Comparison of ENCODE assay signal across 8 mouse cellular contexts in genomic region chr10:94945206-94945711, GRCm38 (mm10). TPM values are rescaled to one million over a fixed set of nuclear protein-coding genes. Genes with fewer than 3 reads are reported as not detected.
DNase-seq lines count a peak whose midpoint lies in the region; ATAC-seq and TF ChIP-seq lines count a peak whose summit lies in the region.

No protein-coding gene starts in this region.

- peak overlapping the region; percentile 68 for H3K9ac ChIP-seq in neural tube, embryonic 11.5 days (ENCODE audit: low read length)
- peak overlapping the region; percentile 92 for H3K9ac ChIP-seq in hindbrain, embryonic 13.5 days
- peak overlapping the region; percentile 85 for H3K9ac ChIP-seq in lung, embryonic 16.5 days (ENCODE audit: low read length)
- H3K9ac ChIP-seq in stomach, embryonic 14.5 days (replicated peaks; ENCODE audit: low read depth, low read length) = peak overlapping the region; percentile 53; the same call in 1 of the 2 replicates

- peaks cover 11% of the 10 kb centered on the region for H3K27me3 ChIP-seq in neural tube, embryonic 11.5 days (ENCODE audit: control insufficient read depth, insufficient read depth, low read length)
- 0 out of 2 replicates have a peak, but pooled peaks cover 10% of the 10 kb centered on the region for H3K27me3 ChIP-seq in hindbrain, embryonic 13.5 days
- peaks cover 18% of the 10 kb centered on the region for H3K27me3 ChIP-seq in lung, embryonic 16.5 days (ENCODE audit: control insufficient read depth, insufficient read depth, low read depth, low read length)
- H3K27me3 ChIP-seq in stomach, embryonic 14.5 days (ENCODE audit: control insufficient read depth, insufficient read depth, low read length) = 0 out of 2 replicates have a peak, but pooled peaks cover 6% of the 10 kb centered on the region

- peak; percentile 50 for DNase-seq in neural tube, embryonic 11.5 days (ENCODE audit: low spot score)
- no peak for DNase-seq in neural tube, embryonic 10.5 days (ENCODE audit: extremely low spot score, low spot score)
- DNase-seq in embryo, embryonic 9.5 days (ENCODE audit: extremely low spot score) = peak; percentile 75
- no peak for DNase-seq in frontal cortex, postnatal 14 days (ENCODE audit: low spot score in 2 of 2)

- peak overlapping the region; percentile 81 for H3K27ac ChIP-seq in neural tube, embryonic 11.5 days (ENCODE audit: low read depth, low read length)
- peak overlapping the region; percentile 65 for H3K27ac ChIP-seq in bone marrow, adult 2 months (ENCODE audit: control insufficient read depth, insufficient read depth, low read depth, low read length, poor library complexity)
- peak overlapping the region; percentile 96 for H3K27ac ChIP-seq in hindbrain, embryonic 13.5 days
- H3K27ac ChIP-seq in lung, embryonic 16.5 days (ENCODE audit: low read length) = peak overlapping the region; percentile 36; the same call in 1 of the 2 replicates
- H3K27ac ChIP-seq in stomach, embryonic 14.5 days (ENCODE audit: low read length) = no peak overlapping the region

- under 1% methylated on average over 35 of the region's 36 CpGs for WGBS in neural tube, embryonic 11.5 days
- WGBS in bone marrow, adult 2 months = 2% methylated on average over 36 of the region's 36 CpGs
- under 1% methylated on average over 36 of the region's 36 CpGs for WGBS in hindbrain, embryonic 13.5 days
- WGBS in lung, embryonic 16.5 days = under 1% methylated on average over 35 of the region's 36 CpGs
- under 1% methylated on average over 35 of the region's 36 CpGs for WGBS in stomach, embryonic 14.5 days

- peak overlapping the region; percentile 69 for H3K4me3 ChIP-seq in neural tube, embryonic 11.5 days (ENCODE audit: low read depth, low read length)
- H3K4me3 ChIP-seq in bone marrow, adult 2 months (replicated peaks; ENCODE audit: control insufficient read depth, low read depth, low read length) = peak overlapping the region; percentile 96
- peak overlapping the region; percentile 81 for H3K4me3 ChIP-seq in hindbrain, embryonic 13.5 days
- H3K4me3 ChIP-seq in lung, embryonic 16.5 days (ENCODE audit: low read length) = peak overlapping the region; percentile 70
- peak overlapping the region; percentile 68 for H3K4me3 ChIP-seq in stomach, embryonic 14.5 days (ENCODE audit: low read depth, low read length)

- no peaks in the 10 kb centered on the region for H3K36me3 ChIP-seq in neural tube, embryonic 11.5 days (ENCODE audit: control insufficient read depth, insufficient read depth, low read length)
- no peaks in the 10 kb centered on the region for H3K36me3 ChIP-seq in hindbrain, embryonic 13.5 days
- no peaks in the 10 kb centered on the region for H3K36me3 ChIP-seq in lung, embryonic 16.5 days (ENCODE audit: control insufficient read depth, insufficient read depth, low read length)
- H3K36me3 ChIP-seq in stomach, embryonic 14.5 days (ENCODE audit: control insufficient read depth, insufficient read depth, low read length) = no peaks in the 10 kb centered on the region

- no peak for ATAC-seq in neural tube, embryonic 11.5 days (ENCODE audit: insufficient read depth, low FRiP score, low TSS enrichment)
- ATAC-seq in hindbrain, embryonic 13.5 days (ENCODE audit: low FRiP score) = peak; percentile 30
- ATAC-seq in lung, embryonic 16.5 days (ENCODE audit: low read depth) = peak; percentile 7; the same call in 1 of the 2 replicates
- ATAC-seq in stomach, embryonic 14.5 days (ENCODE audit: insufficient number of reproducible peaks, insufficient read depth, low FRiP score, low read depth) = no peak

- peaks cover 20% of the 10 kb centered on the region; the same call in 1 of the 2 replicates for H3K4me1 ChIP-seq in neural tube, embryonic 11.5 days (ENCODE audit: control insufficient read depth, insufficient read depth, low read length)
- peaks cover 3% of the 10 kb centered on the region for H3K4me1 ChIP-seq in bone marrow, adult 2 months (ENCODE audit: control insufficient read depth, insufficient read depth, low read length)
- H3K4me1 ChIP-seq in hindbrain, embryonic 13.5 days (replicated peaks) = peaks cover 49% of the 10 kb centered on the region
- H3K4me1 ChIP-seq in lung, embryonic 16.5 days (replicated peaks; ENCODE audit: control insufficient read depth, insufficient read depth, low read length) = peaks cover 17% of the 10 kb centered on the region
- no peaks in the 10 kb centered on the region for H3K4me1 ChIP-seq in stomach, embryonic 14.5 days (ENCODE audit: control insufficient read depth, insufficient read depth, low read length)

- TF ChIP-seq CTCF in bone marrow, adult 2 months (IDR thresholded peaks at IDR 0.05; ENCODE audit: control insufficient read depth, insufficient read depth, low read length) = no peak

- H3K4me2 ChIP-seq in neural tube, embryonic 11.5 days (ENCODE audit: low read depth) = peak overlapping the region; percentile 78
- peak overlapping the region; percentile 84 for H3K4me2 ChIP-seq in hindbrain, embryonic 13.5 days
- peak overlapping the region; percentile 100 for H3K4me2 ChIP-seq in lung, embryonic 16.5 days (ENCODE audit: low read depth, low read length)
- peak overlapping the region; percentile 98 for H3K4me2 ChIP-seq in stomach, embryonic 14.5 days (replicated peaks; ENCODE audit: low read depth, low read length)

- no peaks in the 10 kb centered on the region for H3K9me3 ChIP-seq in neural tube, embryonic 11.5 days (ENCODE audit: control insufficient read depth, low read length)
- H3K9me3 ChIP-seq in hindbrain, embryonic 13.5 days = no peaks in the 10 kb centered on the region
- H3K9me3 ChIP-seq in lung, embryonic 16.5 days (ENCODE audit: control insufficient read depth, low read length) = no peaks in the 10 kb centered on the region
- no peaks in the 10 kb centered on the region for H3K9me3 ChIP-seq in stomach, embryonic 14.5 days (ENCODE audit: control insufficient read depth, low read depth, low read length)

- no peak for TF ChIP-seq POLR2A in bone marrow, adult 2 months (IDR thresholded peaks at IDR 0.05; ENCODE audit: borderline replicate concordance, control insufficient read depth, low read depth, low read length)

RNA-seq across cellular contexts. Expression of gene Plxnc1, which starts 0.6 kb away (rescaled TPM):
- 3.1 and 4.2 TPM in 2 replicates for polyA plus RNA-seq in neural tube, embryonic 11.5 days (2014; fragmentation: Nextera tagmentation; extraction: Ambion mirVana)
- polyA plus RNA-seq in bone marrow, adult 2 months (2011; ENCODE audit: insufficient read depth, insufficient read length, low replicate concordance, missing spikeins) = 4.2 and 16.4 TPM in 2 replicates
- polyA plus RNA-seq in hindbrain, embryonic 13.5 days (2015; fragmentation: Nextera tagmentation; extraction: Ambion mirVana) = 6.8 and 7.3 TPM in 2 replicates
- polyA plus RNA-seq in lung, embryonic 16.5 days (2015; fragmentation: Nextera tagmentation; extraction: Ambion mirVana) = 5.8 and 6.3 TPM in 2 replicates
- 2.0 and 2.3 TPM in 2 replicates for polyA plus RNA-seq in stomach, embryonic 14.5 days (2014; fragmentation: Nextera tagmentation; extraction: Ambion mirVana)

Comparison
In these comparisons a context has a peak if more than half of its experiments do, and no peak if none do; other contexts are left out.
1. DNase-seq: peak in neural tube, embryonic 11.5 days (single experiment) and embryo, embryonic 9.5 days (single experiment); none in neural tube, embryonic 10.5 days (single experiment) and frontal cortex, postnatal 14 days (0 of 2).
2. ATAC-seq: peak in hindbrain, embryonic 13.5 days (single experiment) and lung, embryonic 16.5 days (single experiment); none in neural tube, embryonic 11.5 days (single experiment) and stomach, embryonic 14.5 days (single experiment).
3. Peak in every context shown above with its lines, with median percentiles within 50 percentile points of each other: H3K4me2 ChIP-seq, H3K4me3 ChIP-seq and H3K9ac ChIP-seq.